Mouse (Mus musculus): ENCODE results near the gene Slc35a3.
"Not testable (repeated sequence)": the region's sequence is repeated elsewhere in the genome, so short reads cannot be mapped to it uniquely, and the experiment has no call there.

Gene Slc35a3

DNA sequence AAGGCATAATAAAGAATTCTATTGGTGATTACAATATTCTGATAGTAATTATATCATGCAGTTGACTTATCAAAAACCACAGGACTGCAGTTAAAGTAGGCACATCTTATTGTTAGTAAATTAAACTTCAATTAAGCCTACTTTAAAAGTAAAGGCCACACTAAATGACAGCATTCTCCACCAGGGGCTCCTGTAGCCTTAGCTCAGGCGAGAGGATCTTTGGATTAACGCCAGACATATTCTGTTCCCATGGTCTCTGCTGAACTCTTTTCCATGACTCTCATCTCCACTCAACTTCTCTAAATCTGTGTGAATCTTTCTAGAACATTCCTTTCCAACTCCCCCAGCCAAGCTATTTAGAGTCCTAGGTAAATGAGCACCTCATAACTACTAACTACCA is 13.8 kb downstream of the Slc35a3 start:
- DNase-seq (ENCODE audit: low read depth, low spot score), result no peak

DNA sequence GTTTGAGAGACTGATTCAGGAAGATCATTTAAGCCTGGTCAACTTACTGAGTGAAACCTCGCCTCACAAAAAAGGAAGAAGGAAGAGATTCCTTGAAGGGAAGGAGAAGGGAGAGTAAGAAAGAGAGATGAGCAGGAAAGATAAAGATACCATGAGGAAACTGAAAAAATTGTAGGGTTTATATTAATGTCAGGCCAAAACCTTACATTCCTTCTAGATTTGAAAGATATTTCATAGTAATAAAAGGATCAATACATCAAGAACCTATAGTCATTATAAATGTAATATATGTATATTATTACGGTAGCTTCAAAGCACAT is 17.0 kb downstream of the Slc35a3 start:
- no peak for DNase-seq (ENCODE audit: low read depth, low spot score)

DNA sequence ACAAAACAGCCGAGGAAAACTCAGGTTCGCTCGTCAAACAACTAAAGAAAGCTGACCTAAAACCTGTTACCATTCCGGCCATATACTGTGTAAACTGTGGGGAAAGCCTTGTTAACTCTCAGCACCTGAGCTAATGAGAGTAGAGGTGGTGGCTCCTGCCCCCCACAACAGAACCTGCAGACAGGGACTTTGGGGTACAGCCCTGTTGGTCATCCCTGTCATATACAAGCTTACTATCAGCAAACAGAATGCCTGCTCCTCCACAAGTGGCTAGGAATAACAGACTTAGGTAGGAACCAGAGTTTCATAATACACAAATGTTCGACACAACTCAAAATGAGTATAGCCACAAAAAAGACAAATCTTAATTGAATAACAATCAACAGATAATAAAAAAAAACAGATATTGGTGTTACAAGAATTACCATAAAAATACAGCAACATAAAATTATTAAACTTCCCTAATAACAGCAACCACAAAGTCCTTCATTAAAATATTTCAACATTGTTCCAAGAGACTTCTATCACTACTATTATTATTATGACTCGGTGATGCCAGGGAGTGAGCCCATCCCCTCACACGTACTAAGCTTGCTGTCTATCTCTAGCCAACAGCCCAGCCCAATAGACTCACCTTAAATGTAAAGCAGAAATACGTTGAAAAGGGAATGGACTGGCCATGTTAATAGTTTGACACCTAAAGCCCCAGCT is 17.5 kb downstream of the Slc35a3 start:
- no peak for DNase-seq (ENCODE audit: low read depth, low spot score)

DNA sequence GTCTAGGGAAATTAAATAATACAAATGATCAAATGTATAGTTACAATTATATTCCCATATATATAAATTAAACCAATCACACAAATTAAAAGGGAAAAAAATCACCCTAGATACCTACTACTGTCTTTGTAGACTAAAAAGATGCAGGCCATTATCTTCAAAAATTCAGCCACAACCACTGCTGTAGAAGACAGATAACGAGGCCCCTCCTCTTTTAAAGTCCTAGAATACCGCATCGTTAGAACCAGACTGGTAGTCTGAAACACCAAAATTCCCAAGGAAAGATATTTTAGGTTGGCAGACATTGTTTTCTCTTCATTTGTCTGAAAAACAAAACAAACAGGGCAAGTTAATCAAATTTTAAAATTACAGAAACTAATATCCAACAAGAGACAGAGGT is 18.3 kb downstream of the Slc35a3 start:
- no peak for DNase-seq (ENCODE audit: low read depth, low spot score)

DNA sequence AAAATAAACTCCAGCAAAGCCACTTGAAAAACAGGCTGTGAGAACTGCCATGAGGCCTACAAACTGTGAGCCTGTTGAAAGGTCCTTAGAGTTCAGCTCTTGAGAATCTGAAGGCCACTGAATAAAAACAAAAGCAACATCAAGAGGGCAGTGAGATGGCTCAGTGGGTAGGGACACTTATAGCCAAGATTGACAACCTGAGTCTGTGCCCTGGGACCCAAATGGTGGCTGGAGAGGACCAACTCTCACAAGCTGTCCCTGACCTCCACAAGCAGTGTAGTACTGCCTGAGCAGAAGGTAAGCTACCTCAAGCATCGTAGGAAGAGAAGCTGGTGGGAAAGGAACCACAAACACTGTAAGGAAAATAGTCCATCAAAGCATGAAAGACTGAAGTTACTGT is 31.5 kb downstream of the Slc35a3 start, which contains the start of gene Gm43191:
TSS of gene Gm43191 (minus strand) at position 101 of the 400 bp plus-strand sequence.
- DNase-seq (ENCODE audit: low read depth, low spot score), result no peak

DNA sequence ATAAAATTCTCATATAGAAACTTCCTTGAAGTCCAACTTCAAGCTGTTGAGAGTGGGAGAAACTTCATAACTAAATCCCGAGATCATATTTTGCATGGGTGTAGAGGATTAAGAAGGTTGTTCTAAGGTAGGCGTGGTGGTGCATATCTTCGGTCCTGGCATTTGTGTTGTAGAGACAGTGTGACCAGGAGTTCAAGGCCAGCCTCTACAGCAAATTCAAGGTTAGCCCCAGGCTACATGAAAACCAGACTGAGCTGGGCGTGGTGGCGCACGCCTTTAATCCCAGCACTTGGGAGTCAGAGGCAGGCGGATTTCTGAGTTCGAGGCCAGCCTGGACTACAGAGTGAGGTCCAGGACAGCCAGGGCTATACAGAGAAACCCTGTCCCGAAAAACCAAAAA is 48.4 kb downstream of the Slc35a3 start:
- not testable (repeated sequence) for DNase-seq (ENCODE audit: low read depth, low spot score)

DNA sequence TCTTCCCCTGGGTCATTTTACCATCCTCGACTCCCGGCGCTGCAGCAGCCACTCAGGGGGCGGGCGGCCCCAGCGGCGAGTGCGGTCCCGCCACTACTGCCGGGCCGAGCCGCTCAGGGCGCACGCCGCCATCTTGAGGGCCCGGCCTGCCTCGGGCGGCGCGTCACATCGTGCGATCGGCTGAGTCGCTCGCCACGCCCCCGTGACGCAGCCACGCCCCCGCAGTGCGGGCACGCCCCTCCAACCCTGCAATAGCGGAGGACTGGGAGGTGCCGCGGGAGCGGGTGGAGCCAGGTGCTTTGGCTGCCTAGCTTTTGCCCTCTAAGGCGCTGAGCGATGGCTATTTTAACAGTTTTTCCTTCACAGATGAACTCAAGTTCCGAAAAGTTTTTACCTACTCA is 50.2 kb downstream of the Slc35a3 start, which contains the start of gene Mfsd14a:
TSS of gene Mfsd14a (minus strand) at position 215 of the 401 bp plus-strand sequence.
- peak; percentile 99 for DNase-seq (ENCODE audit: low read depth, low spot score)

DNA sequence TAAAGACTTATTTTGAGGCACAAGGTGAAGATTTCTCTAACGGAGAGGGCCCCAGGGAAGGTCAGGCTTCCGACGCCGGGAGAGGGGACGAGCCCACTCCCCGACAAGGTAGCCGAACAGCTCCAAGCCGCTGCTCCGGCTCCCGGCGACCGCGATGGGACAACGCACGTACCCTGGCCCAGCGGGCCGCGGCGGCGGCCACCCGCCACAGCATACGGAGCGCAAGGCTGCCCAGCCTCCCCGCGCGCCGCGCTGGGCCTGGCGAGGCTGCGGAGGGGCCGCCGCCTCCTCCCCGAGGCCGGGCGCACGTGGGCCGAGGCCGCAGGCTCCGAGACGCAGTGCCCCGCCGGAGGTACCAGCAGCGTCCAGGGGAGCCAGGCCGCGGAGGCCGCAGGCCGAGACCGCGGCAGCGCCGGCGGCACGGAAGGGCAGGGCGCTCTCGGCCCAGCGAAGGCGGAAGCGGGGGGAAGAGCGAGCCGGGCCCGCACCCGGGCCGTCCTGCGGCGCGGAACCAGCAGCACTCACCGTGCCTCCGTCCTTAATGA is 50.7 kb downstream of the Slc35a3 start:
- DNase-seq (ENCODE audit: low read depth, low spot score), result no peak

DNA sequence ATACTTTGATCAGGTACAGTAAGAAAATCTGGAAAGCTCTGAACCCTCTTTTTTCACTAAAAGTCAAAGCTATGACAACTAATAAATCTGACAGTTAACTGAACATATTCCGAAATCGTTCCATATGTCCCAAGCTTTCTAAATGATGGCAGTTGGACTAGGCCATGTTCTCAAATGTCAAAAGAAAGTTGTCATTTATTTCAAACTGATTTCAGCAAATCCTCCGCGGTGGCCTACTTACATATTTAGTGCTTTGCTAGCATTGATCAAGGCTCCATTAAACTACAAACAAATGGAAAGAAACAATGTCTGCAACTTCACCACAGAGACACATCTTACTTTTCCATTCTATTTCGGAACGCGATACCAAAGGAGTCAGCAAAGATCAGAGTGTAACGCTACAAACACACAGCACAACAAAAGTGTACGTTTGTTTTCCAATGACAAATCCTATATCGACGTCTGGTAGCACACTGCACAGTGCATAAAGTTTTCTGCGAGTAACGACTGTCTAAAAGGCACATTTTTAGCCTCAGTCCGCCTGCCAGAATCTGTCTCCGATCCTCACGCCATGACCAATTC is 51.3 kb downstream of the Slc35a3 start:
- no peak for DNase-seq (ENCODE audit: low read depth, low spot score)

DNA sequence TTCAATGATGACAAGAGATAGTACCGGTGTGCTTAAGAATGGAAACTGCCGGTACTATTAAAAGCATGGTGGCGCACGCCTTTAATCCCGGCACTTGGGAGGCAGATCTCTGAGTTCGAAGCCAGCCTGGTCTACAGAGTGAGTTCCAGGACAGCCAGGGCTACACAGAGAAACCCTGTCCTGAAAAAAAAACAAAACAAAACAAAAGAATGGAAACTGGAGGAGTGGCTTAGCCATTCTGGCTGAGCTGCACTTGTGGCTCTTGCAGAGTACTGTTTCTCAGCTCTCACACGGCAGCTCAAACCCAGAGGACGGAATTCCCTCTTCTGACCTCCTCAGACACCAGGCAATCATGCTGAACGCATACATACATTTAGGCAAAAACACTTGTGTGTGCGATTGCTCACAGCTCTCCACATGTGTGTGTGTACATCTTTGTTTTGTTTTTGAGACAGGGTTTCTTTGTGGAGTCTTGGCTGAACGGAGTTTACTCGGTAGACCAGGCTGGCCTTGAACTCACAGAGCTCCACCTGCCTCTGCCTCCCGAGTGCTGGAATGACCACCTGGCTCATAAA is 52.7 kb downstream of the Slc35a3 start:
- DNase-seq (ENCODE audit: low read depth, low spot score), result peak; percentile 32

DNA sequence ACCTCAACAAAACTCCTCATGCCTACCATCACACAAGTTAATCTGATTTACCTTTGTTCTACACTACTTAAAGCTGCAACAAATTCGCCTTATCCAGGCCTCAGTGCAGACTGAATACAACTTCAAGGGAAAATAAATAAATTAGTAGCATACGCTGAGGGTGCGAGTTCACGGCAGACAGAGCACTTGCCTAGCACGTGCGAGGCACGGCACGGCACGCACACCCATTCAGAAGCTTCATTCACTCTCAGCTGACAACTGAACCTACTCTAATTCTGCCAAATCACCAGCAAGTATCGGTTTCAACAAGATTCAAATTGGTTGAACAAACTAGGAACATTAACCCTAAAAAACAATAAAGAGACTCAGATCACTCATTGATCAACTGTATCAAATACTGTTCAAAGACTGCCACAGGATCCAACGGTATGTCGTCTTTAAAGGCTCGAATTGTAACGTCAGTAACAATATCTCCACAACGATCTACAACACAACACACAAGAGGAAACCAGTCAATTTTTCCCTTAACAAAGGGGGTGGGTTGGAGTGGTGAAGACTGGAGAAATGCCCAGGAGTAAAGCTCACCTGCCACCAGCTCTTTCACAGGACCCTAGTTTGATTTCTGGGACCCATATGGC is 53.6 kb downstream of the Slc35a3 start:
- peak; percentile 64 for DNase-seq (ENCODE audit: low read depth, low spot score)

DNA sequence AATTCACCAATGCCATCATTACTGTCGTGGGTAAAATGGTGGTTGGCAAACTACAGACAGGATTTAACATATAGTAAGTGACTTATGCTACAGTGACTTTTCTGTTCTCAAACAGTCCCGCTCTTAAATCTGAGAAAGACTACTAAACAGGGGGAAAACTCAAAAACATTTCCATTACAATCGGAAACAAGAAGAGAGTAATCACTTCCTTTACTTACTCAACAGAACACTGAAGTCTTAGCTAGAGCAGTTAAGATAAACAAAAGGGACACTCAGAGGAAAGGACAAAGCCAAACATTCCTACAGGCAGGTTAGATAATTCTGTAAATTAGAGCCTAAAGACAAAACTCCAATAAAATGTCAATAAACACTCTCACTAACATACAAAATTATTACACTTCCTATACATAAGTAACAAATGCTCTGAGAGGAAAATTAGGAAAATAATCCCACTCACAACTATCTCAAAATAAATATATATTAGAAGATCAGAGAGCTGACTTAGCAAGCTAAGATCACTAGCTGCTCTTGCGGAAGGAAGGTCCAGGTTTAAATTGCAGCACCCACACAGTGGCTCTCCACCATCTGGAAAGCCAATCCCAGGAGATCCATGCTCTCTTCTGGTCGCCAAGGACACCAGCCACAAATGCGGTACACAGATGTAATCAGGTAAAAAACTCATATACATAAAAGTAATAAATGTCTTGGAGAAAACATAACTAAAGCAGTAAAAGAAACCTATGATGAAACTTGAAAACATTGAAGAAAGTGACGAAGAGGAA is 56.3 kb downstream of the Slc35a3 start:
- peak; percentile 47 for DNase-seq (ENCODE audit: low read depth, low spot score)

DNA sequence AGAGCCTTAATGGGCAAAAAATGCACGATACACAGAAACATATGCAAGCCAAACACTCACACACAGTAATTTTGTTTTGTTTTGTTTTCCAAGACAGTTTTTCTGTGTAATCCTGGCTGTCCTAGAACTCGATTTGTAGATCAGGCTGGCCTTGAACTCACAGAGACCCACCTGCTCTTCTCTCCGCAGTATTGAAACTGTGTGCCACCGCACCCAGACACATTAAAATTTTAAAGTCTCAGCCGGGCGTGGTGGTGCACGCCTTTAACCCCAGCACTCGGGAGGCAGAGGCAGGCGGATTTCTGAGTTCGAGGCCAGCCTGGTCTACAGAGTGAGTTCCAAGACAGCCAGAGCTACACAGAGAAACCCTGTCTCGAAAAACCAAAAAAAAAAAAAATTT is 58.6 kb downstream of the Slc35a3 start:
- DNase-seq (ENCODE audit: low read depth, low spot score), result not testable (repeated sequence)

DNA sequence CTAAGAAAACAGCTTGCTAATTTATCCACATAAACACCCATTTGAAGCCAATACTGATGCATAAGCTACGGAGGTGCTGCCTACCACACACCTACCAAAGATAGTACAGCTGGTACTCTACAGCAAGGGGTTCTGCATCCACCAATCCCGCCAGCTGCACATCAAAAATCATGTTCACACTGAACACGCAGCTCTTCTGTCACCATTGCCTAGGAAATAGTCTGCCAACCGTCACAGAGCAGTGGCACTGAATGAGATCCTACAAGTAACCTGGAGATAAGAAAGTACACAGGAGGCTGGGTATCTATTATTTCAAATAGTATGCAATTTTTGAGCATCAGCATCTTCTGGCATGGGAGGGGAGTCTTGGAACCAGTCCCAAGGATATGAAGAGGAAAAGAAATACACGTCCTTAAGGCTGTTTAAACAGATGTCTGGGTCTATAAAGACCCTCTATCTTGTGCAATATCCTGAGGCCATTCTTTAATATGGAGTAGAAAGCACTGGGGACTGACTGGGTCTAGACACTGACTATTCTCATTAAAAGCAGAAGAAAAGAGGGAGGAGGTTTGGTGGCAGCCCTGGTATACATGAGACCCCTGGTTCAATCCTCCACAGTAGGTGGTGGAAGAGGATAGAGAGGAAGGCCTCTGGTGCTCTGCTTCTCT is 59.2 kb downstream of the Slc35a3 start:
- no peak for DNase-seq (ENCODE audit: low read depth, low spot score)

DNA sequence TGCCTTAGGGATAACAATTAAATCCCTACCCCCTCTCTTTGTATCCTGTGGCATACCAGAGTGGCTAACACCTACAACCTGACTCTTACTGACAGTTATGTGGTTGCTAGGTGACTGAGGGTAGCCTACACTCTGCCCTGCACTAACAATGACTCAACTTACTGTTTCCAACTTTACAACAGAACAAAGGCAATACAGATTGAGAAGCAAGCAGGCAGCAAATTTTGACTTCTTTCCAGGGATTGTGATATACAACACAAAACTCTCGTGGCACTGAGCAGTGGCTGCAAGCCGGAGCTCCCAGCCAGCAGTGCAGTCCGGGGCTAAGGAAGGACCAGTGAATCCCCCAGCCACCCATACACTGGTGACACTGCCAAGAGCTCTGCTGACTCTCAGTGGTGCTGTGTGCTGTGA is 60.6 kb downstream of the Slc35a3 start:
- no peak for DNase-seq (ENCODE audit: low read depth, low spot score)

DNA sequence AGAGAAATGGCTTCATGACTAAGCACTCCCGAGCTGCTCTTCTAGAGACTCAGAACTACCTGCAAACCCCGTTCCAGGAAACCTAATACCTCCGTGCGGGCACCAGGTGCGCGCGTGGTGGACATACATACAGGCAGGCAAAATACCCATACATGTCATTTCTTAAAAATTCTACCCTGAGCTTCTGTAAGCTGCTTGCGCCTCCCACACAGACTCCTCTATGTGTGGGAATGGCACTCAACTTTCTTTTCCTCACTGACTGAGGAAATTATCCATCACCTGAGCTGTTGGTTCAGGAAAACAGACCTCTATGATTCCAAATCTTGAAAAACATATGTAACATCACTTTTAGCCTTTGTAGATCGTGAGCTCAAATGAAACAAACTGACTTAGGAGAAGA is 61.9 kb downstream of the Slc35a3 start:
- no peak for DNase-seq (ENCODE audit: low read depth, low spot score)

DNA sequence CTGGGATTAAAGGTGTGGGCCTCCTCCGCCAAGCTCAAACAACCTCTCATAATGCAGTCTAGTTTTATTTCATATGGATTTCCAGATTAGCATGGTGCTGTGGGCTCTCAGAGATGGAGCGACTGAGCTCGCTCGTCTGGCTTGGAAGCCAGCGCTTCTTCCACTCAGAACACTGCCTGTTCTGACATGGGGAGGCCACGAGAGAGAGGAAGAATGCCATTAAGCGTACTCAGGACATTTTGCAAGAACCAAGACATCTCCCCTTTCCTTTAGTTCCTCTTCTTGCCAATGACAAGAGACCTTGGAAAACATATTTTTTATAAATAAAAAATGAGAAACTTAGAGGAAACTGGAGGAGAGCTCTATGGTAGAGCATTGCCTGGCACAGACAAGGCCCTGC is 63.8 kb downstream of the Slc35a3 start:
- DNase-seq (ENCODE audit: low read depth, low spot score), result no peak

DNA sequence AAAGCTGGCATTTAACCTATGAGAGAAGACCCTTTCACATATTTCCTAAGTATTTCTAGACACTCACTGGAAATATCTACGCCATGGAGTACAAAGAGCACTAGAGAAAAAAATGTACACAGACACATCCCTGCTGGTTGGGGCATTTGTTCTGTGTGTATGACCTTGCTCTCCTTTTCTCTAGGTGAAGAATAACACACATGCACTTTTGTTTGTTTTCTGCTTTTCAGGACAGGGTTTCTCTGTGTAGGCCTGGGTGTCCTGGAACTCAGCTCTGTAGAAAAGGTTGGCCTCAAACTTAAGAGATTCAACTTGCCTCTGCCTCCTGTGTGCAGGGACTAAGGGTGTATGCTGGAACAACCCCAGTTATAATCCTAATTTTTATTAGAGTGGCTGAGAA is 66.2 kb downstream of the Slc35a3 start:
- DNase-seq (ENCODE audit: low read depth, low spot score), result no peak

DNA sequence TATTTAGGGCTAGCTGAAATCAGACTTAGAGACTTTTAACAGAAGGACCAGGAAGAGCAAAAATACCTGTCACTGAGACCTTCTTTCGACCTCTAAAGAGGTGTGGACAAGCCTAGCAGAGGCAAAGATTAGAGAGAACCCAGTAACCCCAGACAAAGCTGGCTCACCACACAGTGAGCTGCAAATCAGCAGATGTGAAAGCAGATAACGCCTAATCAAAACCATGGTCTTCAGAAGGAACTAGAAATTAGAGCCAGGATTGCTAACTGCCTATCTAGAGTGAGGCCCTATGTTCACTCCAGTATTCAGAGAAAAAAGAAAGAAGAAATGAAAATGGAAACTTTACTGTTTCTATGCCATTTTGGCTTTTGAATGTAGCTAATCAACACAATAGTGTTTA is 70.3 kb downstream of the Slc35a3 start:
- no peak for DNase-seq (ENCODE audit: low read depth, low spot score)

DNA sequence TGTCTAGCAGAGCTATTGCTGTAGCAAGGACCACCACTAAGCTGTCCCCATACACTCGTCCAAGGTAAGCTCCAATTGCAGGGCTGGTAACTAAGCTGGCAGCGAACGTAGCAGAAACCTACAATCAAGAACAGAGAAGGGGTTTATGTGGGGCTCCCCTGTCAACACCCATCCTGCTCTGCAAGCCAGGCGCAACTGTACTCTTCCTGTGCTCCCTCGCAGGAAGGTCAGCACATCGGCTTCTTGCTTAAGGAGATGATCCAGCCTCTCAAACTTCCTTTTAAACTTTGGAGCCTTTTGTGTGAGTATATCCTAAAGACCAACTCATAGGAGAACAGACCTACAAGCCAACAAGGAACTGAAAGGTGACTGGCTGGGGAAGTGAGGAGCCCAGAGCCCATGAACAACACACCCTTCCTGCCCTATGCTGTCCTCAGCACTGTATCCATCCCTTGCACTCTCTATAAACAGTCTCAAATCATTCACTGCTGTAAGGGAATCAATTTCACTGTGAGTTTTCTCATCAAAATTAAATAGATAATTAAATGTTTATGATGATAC is 70.7 kb downstream of the Slc35a3 start:
- DNase-seq (ENCODE audit: low read depth, low spot score), result no peak

DNA sequence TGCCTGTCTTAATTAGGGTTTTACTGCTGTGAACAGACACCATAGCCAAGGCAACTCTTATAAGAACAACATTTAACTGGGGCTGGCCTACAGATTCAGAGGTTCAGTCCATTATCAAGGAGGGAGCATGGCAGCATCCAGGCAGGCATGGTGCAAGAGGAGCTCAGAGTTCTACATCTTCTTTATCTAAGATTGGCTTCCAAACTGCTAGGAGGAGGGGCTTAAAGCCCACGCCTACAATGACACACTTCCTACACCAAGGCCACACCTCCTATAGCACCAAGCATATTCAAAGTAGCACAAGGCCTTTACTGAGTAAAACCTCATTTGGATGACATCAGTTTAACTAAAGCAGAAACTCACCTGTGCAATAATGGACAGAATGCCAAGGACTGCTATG is 72.6 kb downstream of the Slc35a3 start:
- no peak for DNase-seq (ENCODE audit: low read depth, low spot score)

Measured in CD4-positive, CD25-positive, alpha-beta regulatory T cell, adult 2 months (primary cell).